Mouse (Mus musculus): ENCODE data around the gene Hip1r.

The Hip1r gene

DNA sequence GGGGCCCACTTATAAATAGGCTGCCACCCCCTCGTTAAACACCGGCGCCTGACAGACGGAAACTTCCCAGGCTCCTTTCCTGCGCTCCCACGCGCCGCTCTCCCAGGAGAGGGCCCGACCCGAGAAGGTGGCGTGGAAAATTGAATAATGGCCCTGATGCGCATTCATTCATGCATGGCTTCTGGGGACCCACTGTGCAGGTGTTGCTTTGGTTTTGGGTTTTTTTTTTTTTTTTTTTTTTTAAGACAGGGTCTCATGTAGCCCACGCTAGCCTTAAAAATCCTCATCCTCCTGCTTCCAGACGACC is 704 bp downstream of the Hip1r start:
- no peak for DNase-seq (ENCODE audit: low spot score)

DNA sequence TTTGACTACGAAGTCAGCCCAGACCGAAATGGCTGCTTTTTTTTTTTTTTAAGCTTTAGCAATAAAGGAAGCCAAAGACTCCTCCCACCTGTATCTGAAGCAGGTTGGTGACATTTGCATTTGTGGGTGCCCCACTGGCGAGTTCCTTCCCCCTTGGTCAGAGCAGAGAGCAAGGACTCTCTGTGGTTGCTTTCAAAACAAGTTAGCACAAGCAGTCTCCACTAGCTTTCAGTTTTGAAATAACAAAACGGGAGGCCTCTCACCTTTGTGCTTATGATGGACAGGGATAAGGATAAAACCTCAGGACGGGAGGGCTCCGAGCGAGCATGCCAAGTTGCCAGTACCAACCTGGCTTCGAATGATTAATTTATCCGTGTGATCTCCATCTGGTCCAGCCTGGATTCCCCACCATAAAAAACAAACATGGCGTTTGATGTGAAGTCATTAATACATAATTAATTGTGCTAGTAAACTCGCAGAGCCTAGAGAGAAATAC is 1.2 kb downstream of the Hip1r start:
- no peak for DNase-seq (ENCODE audit: low spot score)

DNA sequence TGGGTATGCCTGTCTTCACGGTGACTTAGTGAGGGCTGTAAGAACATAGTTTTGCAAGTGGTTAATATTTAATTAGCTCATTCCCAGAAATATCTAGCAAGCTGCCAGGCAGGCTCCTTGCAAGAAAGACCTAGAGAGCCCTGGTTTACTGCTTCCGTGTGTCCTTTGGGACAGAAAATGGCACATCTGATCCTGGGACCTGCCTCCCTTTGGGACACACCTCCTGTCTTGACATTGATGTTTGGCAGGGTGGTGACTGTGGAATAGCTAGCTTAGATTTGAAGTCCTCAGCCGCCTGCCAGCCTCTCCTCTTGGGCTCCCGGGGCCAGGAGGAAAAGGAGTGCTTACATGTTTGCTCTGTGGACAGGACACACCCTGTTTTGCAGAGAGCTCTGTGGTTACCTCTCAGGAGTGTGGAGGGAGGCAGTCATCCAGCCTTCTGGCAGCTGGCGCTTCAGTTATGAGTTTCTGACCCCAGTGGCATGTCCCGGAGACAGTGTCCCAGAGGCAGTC is 2.3 kb downstream of the Hip1r start:
- DNase-seq (ENCODE audit: low spot score) = no peak

DNA sequence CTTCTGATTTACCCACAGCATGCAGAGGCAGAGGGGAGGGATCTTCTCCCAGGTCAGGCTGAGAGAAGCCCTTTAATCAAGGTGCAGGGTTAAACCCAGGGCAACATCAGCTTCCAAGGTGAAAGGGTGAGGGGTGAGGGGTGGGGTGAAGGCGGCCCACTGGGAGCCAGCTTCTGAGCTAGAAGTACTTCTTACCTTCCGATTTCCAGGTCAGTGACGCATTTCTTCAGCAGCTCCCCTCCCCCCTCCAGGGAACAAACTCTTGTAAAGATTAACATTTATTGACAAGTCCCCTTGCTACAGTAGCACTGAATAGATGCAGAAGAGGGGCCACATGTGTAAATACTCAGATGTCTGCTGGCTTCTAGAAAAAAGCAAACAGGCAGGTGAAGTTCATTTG is 3.8 kb downstream of the Hip1r start:
- DNase-seq (ENCODE audit: low spot score) = no peak

DNA sequence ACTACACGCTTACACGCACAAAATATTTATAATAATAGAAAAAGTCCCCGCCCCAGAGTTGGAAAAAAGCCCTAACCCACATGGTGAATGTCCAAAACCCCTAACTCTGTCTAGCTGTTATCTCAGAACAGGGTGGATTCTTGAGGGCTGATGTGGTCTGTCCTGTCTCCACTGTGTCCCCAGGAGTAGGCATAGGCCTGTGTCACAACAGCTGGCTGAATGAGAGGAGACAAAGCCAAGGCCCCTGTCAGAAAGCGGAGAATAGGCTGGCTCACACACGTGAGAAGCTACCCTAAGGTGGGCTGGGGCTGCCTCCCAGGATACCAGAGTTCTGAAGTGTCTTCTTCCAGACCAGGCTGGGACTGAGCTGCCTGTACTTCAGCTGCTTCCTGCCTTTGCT is 4.7 kb downstream of the Hip1r start:
- DNase-seq (ENCODE audit: low spot score) = no peak

DNA sequence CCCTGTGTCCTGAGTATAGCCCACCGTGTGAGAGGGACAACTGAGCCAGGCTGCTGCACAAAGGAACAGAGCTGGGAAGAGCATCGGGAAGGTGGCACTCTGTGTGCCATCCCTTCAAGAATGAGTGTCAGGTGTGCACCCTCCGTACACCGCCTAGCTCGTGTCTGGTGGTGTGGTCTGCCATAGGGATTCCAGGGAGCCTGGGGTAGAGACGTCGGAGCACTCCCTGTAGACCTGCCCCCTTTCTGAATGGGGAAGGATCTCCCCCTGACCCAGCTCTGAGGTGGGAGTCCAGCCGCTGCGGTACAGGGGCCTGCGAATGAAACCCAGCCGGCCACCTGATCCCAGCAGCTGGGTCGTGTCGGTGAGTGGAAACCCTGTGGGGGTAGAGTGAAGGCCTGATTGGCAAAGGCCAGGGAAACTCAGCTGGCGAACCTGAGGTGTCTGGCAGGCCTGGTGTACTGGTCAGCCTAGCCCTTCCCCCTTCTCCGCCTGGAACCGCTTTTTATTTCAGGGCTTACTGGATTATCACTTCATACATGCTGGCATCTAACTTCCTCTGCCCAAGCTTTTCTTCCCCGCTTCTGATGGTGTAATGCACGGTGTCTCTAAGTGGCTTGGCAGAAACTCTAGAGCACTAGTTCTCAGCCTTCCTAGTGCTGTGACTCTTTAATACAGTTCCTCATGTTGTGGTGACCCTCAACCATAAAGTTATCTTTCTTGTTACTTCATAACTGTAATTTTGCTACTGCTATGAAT is 6.0 kb downstream of the Hip1r start:
- no peak for DNase-seq (ENCODE audit: low spot score)

DNA sequence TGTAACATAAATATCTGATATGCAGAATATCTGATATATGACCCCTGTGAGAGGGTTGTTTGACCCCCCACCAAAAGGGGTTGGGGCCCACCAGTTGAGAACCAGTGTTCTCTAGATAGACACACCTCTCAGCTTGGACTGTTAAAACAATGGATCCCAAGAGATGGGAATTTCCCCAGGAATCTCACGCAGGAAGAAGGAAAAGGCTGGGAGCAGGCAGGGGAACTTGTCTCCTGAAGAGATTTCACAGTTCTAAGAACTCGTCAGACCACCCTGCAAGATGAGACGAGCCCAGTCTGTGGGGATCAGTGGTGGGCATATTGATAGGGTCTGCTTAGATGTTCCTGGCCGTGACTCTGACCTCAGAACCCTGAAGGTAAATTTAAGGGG is 6.5 kb downstream of the Hip1r start:
- DNase-seq (ENCODE audit: low spot score) = no peak

DNA sequence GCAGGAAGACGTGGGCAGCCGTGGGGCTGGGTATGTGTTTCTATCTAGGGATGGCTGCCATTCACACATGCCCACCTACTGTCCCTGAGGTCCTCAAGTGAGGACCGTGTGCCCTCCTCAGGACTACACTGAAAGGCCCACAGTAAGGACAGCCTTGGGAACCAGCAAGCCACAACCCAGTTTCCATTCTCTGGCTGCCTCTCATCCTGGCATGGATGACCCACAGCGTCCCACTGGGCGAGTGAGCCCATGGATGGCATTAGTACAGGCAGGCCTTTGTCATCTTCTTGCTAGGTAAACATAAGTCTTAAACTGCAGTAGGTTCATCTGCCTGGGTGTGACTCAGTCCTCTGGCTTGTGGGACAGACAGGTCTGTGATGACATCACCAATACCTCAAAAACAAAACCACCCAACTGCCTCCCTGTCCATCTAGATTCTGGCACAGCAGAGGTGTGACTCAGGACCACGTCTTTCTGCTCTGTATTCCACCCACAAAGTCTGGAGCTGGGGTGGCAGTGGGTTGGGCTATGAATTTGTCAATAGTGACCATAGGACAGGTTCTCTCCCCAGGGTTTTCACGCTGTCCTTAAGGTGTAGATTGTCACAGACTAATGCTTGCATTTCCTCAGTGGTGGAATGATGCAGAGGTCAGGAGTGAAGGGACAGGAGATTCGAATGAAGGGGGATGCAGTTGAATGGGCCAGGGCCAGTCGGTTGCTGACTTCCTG is 7.3 kb downstream of the Hip1r start:
- no peak for DNase-seq (ENCODE audit: low spot score)

DNA sequence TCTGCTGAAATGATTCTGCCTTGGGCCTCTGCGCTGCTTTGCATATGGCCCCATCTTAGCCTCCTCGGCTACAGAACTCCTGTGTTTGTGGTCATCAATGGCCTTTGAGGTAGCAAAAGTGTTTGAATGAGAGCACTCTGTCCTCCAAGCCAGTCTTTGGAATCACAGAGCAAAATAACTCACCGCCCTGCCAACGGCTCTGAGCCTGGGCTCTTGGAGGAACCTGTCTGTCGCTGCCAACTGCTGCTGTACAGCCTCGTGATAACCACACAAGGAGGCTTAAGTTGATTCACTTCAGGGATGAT is 7.8 kb downstream of the Hip1r start:
- DNase-seq (ENCODE audit: low spot score) = no peak

DNA sequence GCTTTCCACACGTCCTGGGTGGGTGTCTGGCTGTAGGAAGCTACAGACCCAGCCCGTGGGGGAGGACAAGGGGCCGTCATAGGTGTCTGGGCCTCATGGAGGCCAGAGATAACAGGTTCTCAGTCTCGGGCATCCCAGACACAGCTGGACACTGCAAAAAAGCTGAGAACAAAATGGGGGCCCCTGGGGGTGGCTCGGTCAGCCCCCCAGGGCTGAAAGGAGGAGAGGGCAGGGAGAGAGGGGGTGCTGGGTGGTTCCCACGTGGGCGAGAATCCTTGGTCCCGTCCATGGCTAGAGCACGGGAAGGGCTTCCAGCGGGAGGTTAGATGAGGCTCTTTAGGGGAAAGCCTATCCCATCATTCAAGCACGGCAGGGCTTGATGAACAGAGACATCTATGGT is 9.4 kb downstream of the Hip1r start:
- DNase-seq (ENCODE audit: low spot score) = no peak

DNA sequence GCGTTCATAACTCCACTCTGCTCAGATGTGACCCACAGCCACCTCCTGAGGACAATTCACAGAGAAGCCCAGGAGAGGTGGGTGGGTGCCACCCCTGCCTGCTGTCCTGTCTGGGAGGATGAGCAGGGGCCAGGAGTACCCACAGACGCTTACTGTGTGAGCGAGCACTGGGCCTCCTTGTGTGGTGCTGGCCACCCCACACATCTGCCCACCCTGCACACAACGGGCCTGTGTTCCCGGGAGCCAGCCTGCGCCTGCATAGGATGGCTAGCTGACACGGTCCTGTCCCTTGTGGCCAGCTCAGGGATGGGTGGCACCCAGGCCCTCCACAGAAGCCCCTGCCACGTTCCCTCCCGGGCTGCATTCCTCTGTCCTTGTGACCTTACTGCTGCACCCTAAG is 12.0 kb downstream of the Hip1r start:
- no peak for DNase-seq (ENCODE audit: low spot score)

DNA sequence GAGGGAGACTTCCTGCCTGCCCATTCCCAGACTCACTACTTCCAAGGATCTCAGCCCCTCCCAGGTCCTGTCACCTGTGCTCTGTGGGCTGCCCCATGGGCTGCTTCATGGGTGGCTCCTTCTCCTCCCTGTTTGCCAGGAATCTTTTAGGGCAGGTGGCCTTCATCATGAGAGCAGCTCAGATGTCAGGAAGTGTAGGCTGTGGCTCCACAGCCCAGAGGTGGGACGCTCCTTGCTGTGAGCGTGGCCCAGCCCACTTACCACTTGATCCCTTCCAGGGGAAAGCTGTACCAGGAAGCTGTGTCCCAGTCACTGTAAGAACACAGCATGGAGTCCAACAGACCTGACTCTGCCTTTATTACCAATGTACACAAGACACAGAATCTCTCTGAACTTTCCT is 13.5 kb downstream of the Hip1r start:
- DNase-seq (ENCODE audit: low spot score) = no peak

DNA sequence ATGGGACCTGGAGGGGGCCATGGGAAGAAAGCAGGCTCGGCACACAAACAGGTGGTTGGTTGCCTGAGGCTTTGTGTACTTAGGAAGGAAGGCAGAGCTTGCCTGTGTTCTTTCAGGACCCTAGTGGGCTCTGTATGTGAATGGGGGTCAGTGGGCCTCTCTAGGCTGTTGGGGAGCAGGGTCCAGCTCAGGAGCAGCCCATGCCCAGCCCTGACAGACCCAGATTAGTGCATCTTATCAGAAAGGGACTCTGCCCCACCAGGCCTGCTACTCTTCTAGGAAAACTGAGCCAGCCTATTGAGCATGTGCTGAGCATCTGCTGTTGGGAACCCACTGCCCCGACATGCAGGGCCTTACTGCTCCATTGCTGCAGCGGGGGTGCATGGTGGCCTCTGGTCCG is 14.1 kb downstream of the Hip1r start:
- no peak for DNase-seq (ENCODE audit: low spot score)

DNA sequence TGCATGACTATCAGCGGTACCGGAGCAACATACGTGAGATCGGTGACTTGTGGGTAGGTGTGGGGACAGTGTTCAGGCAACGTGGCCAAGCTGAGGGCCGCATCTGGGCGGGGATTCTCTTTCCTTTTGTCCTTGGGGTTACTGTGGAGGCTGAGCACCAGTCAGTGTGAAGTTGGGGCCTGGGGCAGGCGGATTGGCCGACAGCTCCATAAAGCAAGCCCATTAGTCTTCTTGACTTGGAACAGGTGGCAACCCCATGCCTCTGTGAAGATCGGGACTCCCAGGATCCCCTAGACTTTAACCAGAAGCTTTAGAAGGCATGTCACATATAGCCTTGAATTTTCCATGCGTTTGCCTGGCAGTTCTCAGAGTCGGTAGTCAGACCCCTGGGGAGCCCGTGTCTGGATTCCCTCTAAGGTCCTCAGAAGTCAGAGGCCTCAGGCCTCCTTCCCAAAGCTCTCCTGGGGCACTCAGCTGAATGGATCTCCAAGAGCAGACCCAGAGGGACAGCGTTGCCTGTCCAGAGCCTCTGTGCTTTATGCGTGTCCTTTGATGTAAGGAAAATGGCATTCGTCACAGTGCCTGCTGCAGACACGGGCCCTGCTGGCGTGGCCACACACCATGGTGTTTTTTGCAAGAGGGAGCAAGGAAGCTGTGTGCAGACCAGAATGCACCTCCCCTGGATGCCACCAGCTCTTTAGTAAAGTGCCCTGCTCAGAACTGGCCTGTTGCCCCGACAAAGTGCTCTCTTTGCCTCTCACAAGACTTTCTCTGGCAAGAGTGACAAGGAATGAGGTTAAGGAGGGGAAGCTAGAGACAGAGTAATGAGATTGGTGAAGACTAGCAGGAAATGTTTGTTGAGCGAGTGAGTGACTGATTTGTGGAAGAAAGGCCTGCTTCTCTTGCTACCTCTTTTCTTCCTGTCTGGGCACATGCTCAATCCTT is 16.8 kb downstream of the Hip1r start:
- no peak for DNase-seq (ENCODE audit: low spot score)

DNA sequence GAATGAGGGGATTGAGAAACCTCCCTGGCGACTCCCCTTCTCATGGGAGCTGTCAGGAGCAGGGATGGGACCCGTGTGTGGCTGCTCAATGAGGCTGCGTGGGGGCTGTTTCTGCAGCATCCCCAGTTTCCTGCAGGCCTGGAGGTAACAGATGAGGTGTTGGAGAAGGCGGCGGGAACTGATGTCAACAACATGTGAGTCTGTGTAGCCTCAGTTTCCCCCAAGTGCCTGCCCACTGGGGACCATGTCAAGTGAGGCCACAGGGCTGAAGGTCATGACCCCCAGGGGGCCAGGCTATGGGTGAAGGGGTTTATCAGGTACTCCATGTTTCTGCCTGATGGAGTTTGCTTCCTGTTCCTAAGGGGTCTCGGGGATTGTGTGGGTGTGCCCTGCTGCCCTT is 17.9 kb downstream of the Hip1r start:
- no peak for DNase-seq (ENCODE audit: low spot score)

DNA sequence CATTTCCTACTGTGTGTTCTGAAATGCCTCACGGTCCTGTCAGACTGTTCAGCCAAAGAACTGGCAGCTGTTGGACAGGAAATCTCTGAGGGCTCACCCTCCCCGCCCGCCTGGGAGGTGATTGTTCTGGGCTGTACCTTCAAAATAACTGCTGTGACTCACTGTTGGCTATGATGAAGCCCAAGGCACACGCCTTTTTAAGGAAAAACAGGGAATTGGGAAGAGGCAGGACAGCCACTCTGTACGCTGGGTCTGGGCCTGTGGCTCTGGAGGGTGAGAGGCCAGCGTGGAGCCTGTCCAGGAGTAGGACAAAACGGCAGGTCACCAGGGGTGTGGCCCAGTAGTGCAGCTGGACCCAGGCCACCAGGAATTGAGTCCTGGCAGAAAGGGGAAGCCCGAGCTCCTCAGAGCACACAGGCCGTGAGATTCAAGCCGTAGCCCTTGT is 18.8 kb downstream of the Hip1r start:
- DNase-seq (ENCODE audit: low spot score) = no peak

DNA sequence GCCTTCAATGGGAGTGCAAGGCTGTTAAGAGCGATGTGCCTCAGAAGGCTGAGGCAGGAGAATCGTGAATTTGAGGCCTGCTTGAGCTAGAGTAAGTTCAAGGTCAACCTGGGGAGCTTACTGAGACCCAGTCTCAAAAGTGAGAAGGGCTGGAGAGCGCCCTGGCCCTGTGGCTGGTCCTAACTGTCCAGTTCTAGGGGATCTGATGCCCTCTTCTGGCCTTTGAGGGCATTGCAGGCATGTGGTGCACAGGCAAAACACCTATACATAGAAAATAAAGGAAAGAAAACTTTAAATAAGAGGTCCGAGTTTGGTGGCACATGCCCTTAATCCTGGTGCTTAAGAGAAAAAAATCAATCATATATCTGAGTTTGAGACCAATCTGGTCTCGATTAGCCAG is 19.4 kb downstream of the Hip1r start:
- peak; percentile 79 for DNase-seq (ENCODE audit: low spot score)

DNA sequence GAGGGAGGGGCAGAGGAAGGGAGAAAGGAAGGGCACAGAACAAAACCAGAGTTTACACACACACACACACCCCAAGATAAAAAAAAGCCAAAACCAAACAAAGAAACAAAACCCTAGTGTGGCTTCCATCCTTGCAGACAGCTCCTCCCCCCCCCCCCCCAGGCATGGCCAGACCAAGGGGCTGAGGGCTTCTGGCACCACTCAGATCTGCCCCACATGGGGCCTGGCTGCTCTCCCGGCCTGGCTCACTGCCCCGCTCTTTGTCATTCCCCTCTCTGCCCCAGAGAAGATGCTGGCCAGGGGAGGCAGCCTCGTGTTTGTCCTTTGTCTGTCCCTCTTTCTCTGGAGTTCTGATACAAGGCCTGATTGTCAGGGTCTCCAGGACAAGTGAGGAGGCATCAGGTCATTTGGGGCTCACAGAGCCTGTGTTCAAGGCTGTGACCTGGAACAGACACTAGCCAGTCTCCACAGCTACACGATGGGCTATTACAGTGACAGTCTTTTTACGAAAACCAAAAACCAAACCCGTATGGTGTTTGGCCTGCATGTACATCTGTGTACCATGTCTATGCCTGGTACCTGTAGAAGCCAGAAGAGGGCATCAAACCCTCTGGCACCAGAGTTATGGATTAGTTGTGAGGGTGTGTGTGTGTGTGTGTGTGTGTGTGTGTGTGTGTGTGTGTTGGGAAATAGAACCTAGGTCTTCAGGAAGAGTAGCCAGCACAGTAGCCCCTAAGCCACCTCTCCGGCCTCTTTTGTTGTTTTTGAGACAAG is 20.0 kb downstream of the Hip1r start:
- peak; percentile 84 for DNase-seq (ENCODE audit: low spot score)

DNA sequence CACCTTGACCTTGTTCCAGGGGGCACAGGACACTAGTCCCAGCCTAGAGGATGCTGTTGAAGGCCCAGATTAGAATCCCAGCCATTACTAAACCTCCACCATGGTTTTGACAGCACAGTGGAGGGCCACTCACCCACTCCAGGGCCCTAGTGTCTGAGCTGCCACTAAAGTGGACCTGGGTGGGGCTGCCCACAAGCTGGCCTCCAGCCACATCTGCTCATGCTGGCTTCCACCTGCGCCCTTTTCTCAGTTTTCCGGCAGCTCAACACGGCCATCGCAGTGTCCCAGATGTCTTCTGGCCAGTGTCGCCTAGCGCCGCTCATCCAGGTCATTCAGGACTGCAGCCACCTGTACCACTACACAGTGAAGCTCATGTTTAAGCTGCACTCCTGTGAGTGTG is 21.0 kb downstream of the Hip1r start:
- DNase-seq (ENCODE audit: low spot score) = no peak

DNA sequence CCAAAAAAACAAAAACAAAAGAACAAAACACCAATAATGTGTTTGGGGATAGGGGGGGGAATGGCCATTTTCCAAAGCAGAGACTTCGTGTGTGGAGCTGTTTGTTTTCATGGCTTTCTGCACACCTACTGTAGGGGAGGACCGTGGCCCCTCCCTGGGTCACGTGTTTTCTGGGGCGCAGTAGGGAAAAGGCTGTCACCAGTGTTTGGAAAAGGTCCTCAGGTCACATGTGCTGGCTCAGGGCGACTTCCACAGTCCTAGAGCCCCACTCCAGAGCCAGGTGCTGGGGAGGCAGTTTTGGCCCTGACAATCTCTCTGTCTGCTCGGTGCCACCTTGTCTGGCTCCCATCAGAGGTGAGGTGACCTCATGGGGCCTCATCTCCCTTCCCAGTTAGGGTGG is 22.0 kb downstream of the Hip1r start:
- no peak for DNase-seq (ENCODE audit: low spot score)

DNA sequence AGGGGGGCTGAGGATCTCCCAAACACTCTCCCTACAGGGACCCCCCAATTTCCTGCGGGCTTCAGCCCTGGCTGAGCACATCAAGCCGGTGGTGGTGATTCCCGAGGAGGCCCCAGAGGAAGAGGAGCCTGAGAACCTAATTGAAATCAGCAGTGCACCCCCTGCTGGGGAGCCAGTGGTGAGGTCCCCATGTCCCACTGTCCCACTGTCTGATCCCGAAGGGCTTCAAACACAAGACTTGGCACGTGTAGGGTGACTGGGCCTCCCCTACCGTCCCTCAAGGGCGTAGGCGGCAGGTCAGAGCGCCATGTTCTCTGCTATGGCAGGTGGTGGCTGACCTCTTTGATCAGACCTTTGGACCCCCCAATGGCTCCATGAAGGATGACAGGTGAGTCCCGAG is 22.8 kb downstream of the Hip1r start:
- no peak for DNase-seq (ENCODE audit: low spot score)

DNA sequence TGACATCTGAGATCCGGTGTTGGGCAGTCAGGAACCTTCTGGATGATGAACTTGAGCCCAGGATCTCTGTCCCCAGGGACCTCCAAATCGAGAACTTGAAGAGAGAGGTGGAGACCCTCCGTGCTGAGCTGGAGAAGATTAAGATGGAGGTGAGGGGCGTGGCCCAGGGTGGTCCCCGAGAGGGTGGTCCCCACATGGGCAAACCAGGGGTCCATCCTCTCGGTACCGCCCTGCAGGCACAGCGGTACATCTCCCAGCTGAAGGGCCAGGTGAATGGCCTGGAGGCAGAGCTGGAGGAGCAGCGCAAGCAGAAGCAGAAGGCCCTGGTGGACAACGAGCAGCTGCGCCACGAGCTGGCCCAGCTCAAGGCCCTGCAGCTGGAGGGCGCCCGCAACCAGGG is 23.3 kb downstream of the Hip1r start:
- no peak for DNase-seq (ENCODE audit: low spot score)

Data from left cerebral cortex, adult 11 months (tissue).